Comparison of ENCODE assay signal across 9 mouse cellular contexts in genomic region chr4:127988526-127989180, GRCm38 (mm10). TPM values are rescaled to one million over a fixed set of nuclear protein-coding genes. Genes with fewer than 3 reads are reported as not detected.
A peak's percentile ranks its signal among the peaks of the same experiment; 100 is the strongest.
DNase-seq lines count a peak whose midpoint lies in the region; ATAC-seq and TF ChIP-seq lines count a peak whose summit lies in the region.
"Had no signal": no experiment of that assay in that cellular context is flagged by ENCODE, and none has a peak within 500 bp of the region (broad histone marks: within the 10 kb centered on the region; RNA-seq: fewer than 3 reads in every experiment).

No protein-coding gene starts in this region.

- H3K9me3 ChIP-seq in kidney, embryonic 15.5 days (replicated peaks), result no peaks in the 10 kb centered on the region
- H3K9me3 ChIP-seq in forebrain, embryonic 14.5 days (replicated peaks; ENCODE audit: control insufficient read depth, low read length), result no peaks in the 10 kb centered on the region
- H3K9me3 ChIP-seq in midbrain, embryonic 12.5 days, result no peaks in the 10 kb centered on the region

- H3K4me2 ChIP-seq in kidney, embryonic 15.5 days, result peak overlapping the region; percentile 80
- H3K4me2 ChIP-seq in forebrain, embryonic 14.5 days (ENCODE audit: low read length), result peak overlapping the region; percentile 83
- H3K4me2 ChIP-seq in midbrain, embryonic 12.5 days (replicated peaks), result peak overlapping the region; percentile 79

- H3K27ac ChIP-seq in kidney, embryonic 15.5 days, result no peak overlapping the region
- no peak overlapping the region for H3K27ac ChIP-seq in forebrain, embryonic 14.5 days (ENCODE audit: low read depth, low read length)
- H3K27ac ChIP-seq in midbrain, embryonic 12.5 days (replicated peaks), result peak overlapping the region; percentile 78

- no peak for TF ChIP-seq CTCF in brain, embryonic 14.5 days (IDR thresholded peaks at IDR 0.05; ENCODE audit: borderline replicate concordance, extremely low read depth, insufficient read depth, insufficient read length)

- WGBS in kidney, embryonic 15.5 days, result 1% methylated on average over 39 of the region's 39 CpGs
- 1% methylated on average over 39 of the region's 39 CpGs for WGBS in forebrain, embryonic 14.5 days
- WGBS in midbrain, embryonic 12.5 days, result under 1% methylated on average over 35 of the region's 39 CpGs

- no peak for TF ChIP-seq POLR2A in brain, embryonic 14.5 days (IDR thresholded peaks at IDR 0.05; ENCODE audit: borderline replicate concordance, extremely low read depth, insufficient read depth, insufficient read length, poor library complexity, severe bottlenecking)

- H3K27me3 ChIP-seq in kidney, embryonic 15.5 days, result peaks cover 73% of the 10 kb centered on the region
- H3K27me3 ChIP-seq in forebrain, embryonic 14.5 days (replicated peaks; ENCODE audit: control insufficient read depth, insufficient read depth, low read length), result 0 out of 2 replicates have a peak, but pooled peaks cover 8% of the 10 kb centered on the region
- peaks cover 68% of the 10 kb centered on the region for H3K27me3 ChIP-seq in midbrain, embryonic 12.5 days

- no peak overlapping the region for H3K9ac ChIP-seq in kidney, embryonic 15.5 days
- H3K9ac ChIP-seq in forebrain, embryonic 14.5 days (ENCODE audit: low read length), result peak overlapping the region; percentile 84
- H3K9ac ChIP-seq in midbrain, embryonic 12.5 days (replicated peaks), result peak overlapping the region; percentile 83

- H3K36me3 ChIP-seq in kidney, embryonic 15.5 days, result no peaks in the 10 kb centered on the region
- H3K36me3 ChIP-seq in forebrain, embryonic 14.5 days (ENCODE audit: control insufficient read depth, insufficient read depth, low read length), result no peaks in the 10 kb centered on the region
- H3K36me3 ChIP-seq in midbrain, embryonic 12.5 days, result no peaks in the 10 kb centered on the region

- DNase-seq in kidney, postnatal 10 days, result no peak
- DNase-seq in brain, embryonic 14.5 days (ENCODE audit: low read depth), result peak; percentile 31
- peak; percentile 36 for DNase-seq in forebrain, embryonic 14.5 days (ENCODE audit: low spot score)
- no peak for DNase-seq in MN1 (ENCODE audit: low spot score)
- DNase-seq in kidney, postnatal 36 days, result no peak
- DNase-seq in adrenal gland, adult 8-10 months, result no peak
- DNase-seq: spleen, adult 18-20 months had no signal

- H3K4me1 ChIP-seq in kidney, embryonic 15.5 days, result peaks cover 22% of the 10 kb centered on the region
- peaks cover 13% of the 10 kb centered on the region for H3K4me1 ChIP-seq in forebrain, embryonic 14.5 days (ENCODE audit: control insufficient read depth, insufficient read depth, low read length)
- H3K4me1 ChIP-seq in midbrain, embryonic 12.5 days, result peaks cover 38% of the 10 kb centered on the region

- peak overlapping the region; percentile 46 for H3K4me3 ChIP-seq in kidney, embryonic 15.5 days (replicated peaks)
- H3K4me3 ChIP-seq in forebrain, embryonic 14.5 days (ENCODE audit: low read depth, low read length), result peak overlapping the region; percentile 65
- peak overlapping the region; percentile 66 for H3K4me3 ChIP-seq in midbrain, embryonic 12.5 days

- ATAC-seq in kidney, embryonic 15.5 days (replicated peaks; ENCODE audit: low FRiP score), result 0 out of 2 replicates have a peak, but pooled peaks have one; percentile 2
- no peak for ATAC-seq in forebrain, embryonic 14.5 days
- no peak for ATAC-seq in midbrain, embryonic 12.5 days (ENCODE audit: low FRiP score, low read depth)

RNA-seq across cellular contexts. Expression of gene Csmd2, which starts 1.0 kb away (rescaled TPM):
- 0.18 and 0.23 TPM in 2 replicates for polyA plus RNA-seq in kidney, embryonic 15.5 days (2015; fragmentation: Nextera tagmentation; extraction: Ambion mirVana)
- polyA plus RNA-seq in brain, embryonic 14.5 days (2012; rRNA removed), result 20.0 and 31.8 TPM in 2 replicates
- 3.2 and 4.7 TPM in 2 replicates for polyA plus RNA-seq in forebrain, embryonic 14.5 days (2014; fragmentation: Nextera tagmentation; extraction: Ambion mirVana)
- 5.2 and 5.6 TPM in 2 replicates for polyA plus RNA-seq in midbrain, embryonic 12.5 days (2016; fragmentation: Nextera tagmentation; extraction: Ambion mirVana)
- 1 to 10 TPM in 3 of 4 experiments, under 1 TPM in 1; 0.92 to 2.9 (median 1.5) TPM for total RNA-seq in adrenal gland, adult 8-10 months (2022)

RNA-seq across cellular contexts. Expression of gene CK137956, which starts 17.9 kb away (rescaled TPM):
- not detected in 2 replicates for polyA plus RNA-seq in kidney, embryonic 15.5 days (2015; fragmentation: Nextera tagmentation; extraction: Ambion mirVana)
- polyA plus RNA-seq in brain, embryonic 14.5 days (2012; rRNA removed), result 1.1 and 1.4 TPM in 2 replicates
- polyA plus RNA-seq in forebrain, embryonic 14.5 days (2014; fragmentation: Nextera tagmentation; extraction: Ambion mirVana), result 0.27 and 0.50 TPM in 2 replicates
- 0.41 and 0.67 TPM in 2 replicates for polyA plus RNA-seq in midbrain, embryonic 12.5 days (2016; fragmentation: Nextera tagmentation; extraction: Ambion mirVana)
- under 1 TPM in 1 of 4 experiments, not detected in 3; 0.10 TPM for total RNA-seq in adrenal gland, adult 8-10 months (2022)

Comparison
In these comparisons a context has a peak if more than half of its experiments do, and no peak if none do; other contexts are left out.
1. DNase-seq: peak in brain, embryonic 14.5 days (single experiment) and forebrain, embryonic 14.5 days (single experiment); none in kidney, postnatal 10 days (single experiment), MN1 (single experiment), kidney, postnatal 36 days (0 of 2) and adrenal gland, adult 8-10 months (single experiment).
2. Peak in every context shown above with its lines, with median percentiles within 50 percentile points of each other: H3K4me2 ChIP-seq and H3K4me3 ChIP-seq.